Mouse (Mus musculus): ENCODE data around the gene Arhgef25.

DNA sequence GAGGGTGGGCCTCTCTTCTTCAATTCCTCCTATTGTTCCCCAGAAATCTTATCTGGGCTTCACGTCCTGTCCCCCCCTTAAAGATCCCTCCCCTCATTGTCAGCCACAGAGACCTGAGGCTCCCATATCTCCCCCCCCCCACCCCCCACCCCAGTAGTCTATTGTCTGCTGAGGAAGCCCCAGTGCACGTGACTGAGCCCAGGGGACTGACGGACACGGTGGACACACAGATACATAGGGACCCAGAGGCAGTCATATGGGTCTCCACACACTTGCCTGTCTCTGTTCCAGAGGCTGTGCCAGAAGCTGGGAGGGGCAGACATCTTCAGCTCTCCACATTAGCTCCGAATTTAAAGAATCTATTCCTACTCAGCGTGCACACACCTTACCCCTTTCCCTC lies 8.3 kb downstream of the Arhgef25 start:
- TF ChIP-seq POLR2A (IDR thresholded peaks at IDR 0.05; ENCODE audit: insufficient read depth, low read depth, low read length) (no peak), CTCF (IDR thresholded peaks at IDR 0.05; ENCODE audit: insufficient read depth, low read depth, low read length) (no peak)

Measured in olfactory bulb, adult 2 months (tissue).